Mouse (Mus musculus) CH12.LX (cell line): ENCODE measurements around the gene Tmed1. TPM values are rescaled to one million over a fixed set of nuclear protein-coding genes. Genes with fewer than 3 reads are reported as not detected.

Experiments
- DNase-seq: peaks from one replicate; pipeline ENCODE4 v3.0.0-alpha.2; 2013; ENCODE audit errors: extremely low read depth
- H3K27ac ChIP-seq: 2 replicates; pipeline ENCODE4 v1.5.1; 2012; ENCODE audit warnings: low read depth, mild to moderate bottlenecking, control low read depth, moderate library complexity; ENCODE audit not compliant: insufficient read depth
- H3K27me3 ChIP-seq: replicated peaks from 2 replicates; pipeline ENCODE3; 2012; ENCODE audit warnings: inconsistent platforms
- H3K36me3 ChIP-seq, 2 experiments: replicated peaks in 1 of 2; 2 replicates each; pipeline versions ENCODE3 to v1.6.1; 2012; ENCODE audit warnings: inconsistent platforms in 1 of 2, low read length in 1 of 2, mild to moderate bottlenecking in 1 of 2, mixed read lengths in 1 of 2, moderate library complexity in 1 of 2; ENCODE audit not compliant: control insufficient read depth in 1 of 2, insufficient read depth in 1 of 2
- H3K4me1 ChIP-seq, 2 experiments: 2 replicates each; pipeline ENCODE4 v1.6.1; 2012; ENCODE audit warnings: inconsistent platforms in 1 of 2, moderate library complexity in 1 of 2; ENCODE audit not compliant: insufficient read depth in 2 of 2, control insufficient read depth in 1 of 2
- H3K4me2 ChIP-seq: 2 replicates; pipeline ENCODE4 v1.6.1; 2012; ENCODE audit warnings: low read depth, mild to moderate bottlenecking, control low read depth; ENCODE audit not compliant: poor library complexity, insufficient read depth, severe bottlenecking
- H3K4me3 ChIP-seq, 3 experiments: fragments of 150-350 bp in 1 of 3; sonication (generic) in 1 of 3; replicated peaks in 1 of 3; 2 replicates each; pipeline versions ENCODE3 to v1.5.1; 2011 to 2012; ENCODE audit warnings: low read depth in 2 of 3, low read length in 2 of 3, mild to moderate bottlenecking in 2 of 3, moderate library complexity in 2 of 3, control low read depth in 1 of 3, improper control_type of control experiment in 1 of 3, inconsistent platforms in 1 of 3, mixed read lengths in 1 of 3; ENCODE audit not compliant: poor library complexity in 1 of 3
- H3K79me2 ChIP-seq: replicated peaks from 2 replicates; pipeline ENCODE4 v1.6.1; 2012; ENCODE audit warnings: mild to moderate bottlenecking, moderate library complexity; ENCODE audit not compliant: control insufficient read depth, poor library complexity, insufficient read depth, severe bottlenecking; ENCODE audit errors: extremely low read depth
- H3K9ac ChIP-seq: 2 replicates; pipeline ENCODE4 v1.6.1; 2012; ENCODE audit warnings: low read depth, mild to moderate bottlenecking, control low read depth, moderate library complexity; ENCODE audit not compliant: insufficient read depth
- H3K9me3 ChIP-seq: replicated peaks from 2 replicates; pipeline ENCODE3; 2012; ENCODE audit warnings: low read length, inconsistent platforms, mixed read lengths
- BHLHE40 ChIP-seq: IDR thresholded peaks from 2 replicates; pipeline ENCODE4 v1.6.1; 2011; ENCODE audit warnings: mild to moderate bottlenecking, low read depth, low read length, improper control_type of control experiment
- CTCF ChIP-seq, 2 experiments: IDR thresholded peaks in 1 of 2; conservative IDR thresholded peaks in 1 of 2; 2 replicates each; pipeline ENCODE4 v1.5.1; 2011 to 2012; ENCODE audit warnings: low read depth in 2 of 2, low read length in 2 of 2, improper control_type of control experiment in 1 of 2, inconsistent platforms in 1 of 2, mild to moderate bottlenecking in 1 of 2, moderate library complexity in 1 of 2
- E2F4 ChIP-seq: IDR thresholded peaks from 2 replicates; pipeline ENCODE4 v1.6.1; 2011; ENCODE audit warnings: low read depth, low read length, improper control_type of control experiment; ENCODE audit not compliant: insufficient replicate concordance
- ELF1 ChIP-seq: IDR thresholded peaks from 2 replicates; pipeline ENCODE4 v1.6.1; 2014; ENCODE audit warnings: low read depth, mild to moderate bottlenecking, inconsistent platforms, low read length, improper control_type of control experiment
- HCFC1 ChIP-seq: IDR thresholded peaks from 2 replicates; pipeline ENCODE4 v1.6.1; 2012; ENCODE audit warnings: low read depth, mild to moderate bottlenecking, inconsistent platforms, low read length, improper control_type of control experiment
- IRF4 ChIP-seq: IDR thresholded peaks from 2 replicates; pipeline ENCODE4 v1.6.1; 2014; ENCODE audit warnings: low read depth, mild to moderate bottlenecking, inconsistent platforms, low read length, improper control_type of control experiment
- JUN ChIP-seq: IDR thresholded peaks from 2 replicates; pipeline ENCODE4 v1.6.1; 2011; ENCODE audit warnings: low read depth, mild to moderate bottlenecking, low read length, improper control_type of control experiment, moderate library complexity; ENCODE audit not compliant: insufficient read depth
- JUND ChIP-seq: conservative IDR thresholded peaks from 2 replicates; pipeline ENCODE4 v1.6.1; 2011; ENCODE audit warnings: low read depth, low read length, improper control_type of control experiment
- MAX ChIP-seq: IDR thresholded peaks from 2 replicates; pipeline ENCODE4 v1.6.1; 2011; ENCODE audit warnings: low read length, improper control_type of control experiment
- MEF2A ChIP-seq: IDR thresholded peaks from 2 replicates; pipeline ENCODE4 v1.6.1; 2014; ENCODE audit warnings: low read depth, mild to moderate bottlenecking, inconsistent platforms, low read length, improper control_type of control experiment, borderline replicate concordance
- MXI1 ChIP-seq: IDR thresholded peaks from 2 replicates; pipeline ENCODE4 v1.6.1; 2011; ENCODE audit warnings: mild to moderate bottlenecking, low read depth, low read length, improper control_type of control experiment
- MYC ChIP-seq: IDR thresholded peaks from 2 replicates; pipeline ENCODE4 v1.6.1; 2011; ENCODE audit warnings: low read depth, mild to moderate bottlenecking, improper control_type of control experiment, low read length
- NELFE ChIP-seq: IDR thresholded peaks from 2 replicates; pipeline ENCODE4 v1.6.1; 2011; ENCODE audit warnings: low read depth, low read length, improper control_type of control experiment
- NRF1 ChIP-seq: IDR thresholded peaks from 2 replicates; pipeline ENCODE4 v1.6.1; 2014; ENCODE audit warnings: low read depth, mild to moderate bottlenecking, inconsistent platforms, low read length, improper control_type of control experiment, moderate library complexity
- PAX5 ChIP-seq: IDR thresholded peaks from 2 replicates; pipeline ENCODE4 v1.6.1; 2012; ENCODE audit warnings: low read length, inconsistent platforms, mixed read lengths
- POLR2A ChIP-seq: IDR thresholded peaks from 2 replicates; pipeline ENCODE4 v1.6.1; 2011; ENCODE audit warnings: low read depth, mild to moderate bottlenecking, improper control_type of control experiment, low read length
- POLR2AphosphoS2 ChIP-seq: IDR thresholded peaks from 2 replicates; pipeline ENCODE4 v1.6.1; 2011; ENCODE audit warnings: low read depth, low read length, improper control_type of control experiment
- RAD21 ChIP-seq: IDR thresholded peaks from 2 replicates; pipeline ENCODE4 v1.6.1; 2011; ENCODE audit warnings: low read depth, mild to moderate bottlenecking, low read length, improper control_type of control experiment, moderate library complexity
- RCOR1 ChIP-seq: conservative IDR thresholded peaks from 2 replicates; pipeline ENCODE4 v1.6.1; 2012; ENCODE audit warnings: low read depth, mild to moderate bottlenecking, inconsistent platforms, low read length, improper control_type of control experiment
- SIN3A ChIP-seq: IDR thresholded peaks from 2 replicates; pipeline ENCODE4 v1.6.1; 2012; ENCODE audit warnings: low read length, improper control_type of control experiment, inconsistent platforms
- SMC3 ChIP-seq: IDR thresholded peaks from 2 replicates; pipeline ENCODE4 v1.6.1; 2011; ENCODE audit warnings: low read depth, low read length, improper control_type of control experiment
- TBP ChIP-seq: conservative IDR thresholded peaks from 2 replicates; pipeline ENCODE4 v1.6.1; 2011; ENCODE audit warnings: low read depth, low read length, improper control_type of control experiment
- UBTF ChIP-seq: IDR thresholded peaks from 2 replicates; pipeline ENCODE4 v1.6.1; 2012; ENCODE audit warnings: low read depth, mild to moderate bottlenecking, inconsistent platforms, low read length, improper control_type of control experiment, moderate library complexity
- USF1 ChIP-seq: IDR thresholded peaks from 2 replicates; pipeline ENCODE4 v1.6.1; 2014; ENCODE audit warnings: low read depth, mild to moderate bottlenecking, inconsistent platforms, low read length, improper control_type of control experiment
- USF2 ChIP-seq: conservative IDR thresholded peaks from 2 replicates; pipeline ENCODE4 v1.6.1; 2011; ENCODE audit warnings: low read depth, low read length, improper control_type of control experiment
- ZC3H11A ChIP-seq: IDR thresholded peaks from 2 replicates; pipeline ENCODE4 v1.6.1; 2012; ENCODE audit warnings: low read depth, mild to moderate bottlenecking, inconsistent platforms, low read length, improper control_type of control experiment
- ZKSCAN1 ChIP-seq: IDR thresholded peaks from 2 replicates; pipeline ENCODE4 v1.6.1; 2012; ENCODE audit warnings: low read depth, inconsistent platforms, low read length, improper control_type of control experiment, borderline replicate concordance
- dilution Hi-C: fragments of 300-500 bp; cut with MboI; formaldehyde crosslinking; loops from 2 replicates; pipeline ENCODE4 v1.14.3; 2020; ENCODE audit warnings: low sequenced_read_pairs; ENCODE audit not compliant: extremely low pct_unique_long_range_greater_than_20kb, extremely low pct_ligation_motif_present
- in situ Hi-C: fragments of 300-500 bp; cut with MboI; formaldehyde crosslinking; loops from 3 replicates; pipeline ENCODE4 v1.14.3; 2019; ENCODE audit warnings: low sequenced_read_pairs, low pct_ligation_motif_present, low pct_unique_long_range_greater_than_20kb, mixed read lengths
- polyA plus RNA-seq: library from polyadenylated mRNA; unstranded; fragments of >175 nt; gene quantifications from 2 replicates; pipeline ENCODE4 v1.2.1, GENCODE M21; 2012; ENCODE audit warnings: low read depth; ENCODE audit not compliant: insufficient read length
- total RNA-seq, 2 experiments: library from RNA; depleted of rRNA; stranded (reverse); fragments of 300-350 nt in 1 of 2; fragments of >200 nt in 1 of 2; gene quantifications; 2 replicates each; pipeline ENCODE4 v1.2.3; 2012 to 2014

The Tmed1 gene
- total and polyA plus RNA-seq, 3 experiments = 17.1 to 28.4 (median 25.5) TPM

DNA sequence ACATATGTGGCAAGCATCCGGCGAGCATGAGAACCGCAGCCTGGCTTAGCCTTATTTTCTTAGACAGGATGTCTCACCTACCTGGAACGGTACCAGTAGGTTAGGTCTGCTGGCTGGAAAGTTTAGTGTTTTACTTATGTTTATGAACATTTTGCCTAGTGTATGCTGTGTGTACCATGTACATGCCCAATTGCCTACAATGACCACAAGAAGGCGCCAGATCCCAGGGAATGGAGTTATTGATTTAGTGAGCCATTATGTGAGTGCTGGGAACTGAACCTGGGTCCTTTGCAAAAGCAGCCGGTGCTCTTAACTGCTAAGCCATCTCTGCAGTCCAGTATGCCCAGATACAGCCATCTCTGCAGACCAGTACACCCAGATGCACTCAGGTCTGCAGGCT is 32.3 kb downstream of the Tmed1 start:
- Histone ChIP-seq H3K4me3 (no peak overlapping the region), H3K27ac (no peak overlapping the region)
- TF ChIP-seq RCOR1 = no peak
- peak; percentile 13 to 39; a peak in 3 of 4 replicates for TF ChIP-seq CTCF (conservative IDR thresholded peaks at IDR 0.05 in 1 of 2, IDR thresholded peaks at IDR 0.05 in 1 of 2; ENCODE audit: low read depth in 2 of 2, low read length in 2 of 2)
- TF ChIP-seq RAD21 = peak; percentile 21
- TF ChIP-seq, all 38 proteins: peak for 2
- Histone ChIP-seq H3K36me3 (peaks cover 89 to 95% of the 10 kb centered on the region in 2 experiments), H3K9ac (no peak overlapping the region), H3K27me3 (no peaks in the 10 kb centered on the region), H3K9me3 (peaks cover 10% of the 10 kb centered on the region), H3K79me2 (no peaks in the 10 kb centered on the region), H3K4me2 (no peak overlapping the region), H3K4me1 (no peaks in the 10 kb centered on the region)
- no peak for DNase-seq
- in situ Hi-C loops (no loop called here), dilution Hi-C loops (no loop called here)

GRCm38 (mm10) chr9:21472913-21473312 is 37.1 kb downstream of the Tmed1 start:
- dilution Hi-C loops (no loop called here), in situ Hi-C loops (no loop called here)
- no peak overlapping the region for H3K4me2 ChIP-seq

GRCm38 (mm10) chr9:21469032-21470024 is 40.7 kb downstream of the Tmed1 start:
- Histone ChIP-seq H3K27ac (no peak overlapping the region), H3K9me3 (no peaks in the 10 kb centered on the region), H3K4me3 (no peak overlapping the region), H3K4me2 (no peak overlapping the region), H3K27me3 (no peaks in the 10 kb centered on the region), H3K9ac (no peak overlapping the region), H3K79me2 (no peaks in the 10 kb centered on the region), H3K36me3 (peaks cover 76 to 87% of the 10 kb centered on the region in 2 experiments), H3K4me1 (peaks cover 0 to 7% of the 10 kb centered on the region in 2 experiments; a peak in 2 of 4 replicates)
- dilution Hi-C loops = no loop called here
- peak; percentile 42 for DNase-seq
- in situ Hi-C loops = no loop called here
- no peak for TF ChIP-seq UBTF
- no peak for TF ChIP-seq POLR2A
- TF ChIP-seq SIN3A = no peak
- TF ChIP-seq RCOR1 = no peak
- TF ChIP-seq MYC = 0 out of 2 replicates have a peak, but pooled peaks have one; percentile 18
- peak; percentile 63 for TF ChIP-seq RAD21
- no peak for TF ChIP-seq USF2
- TF ChIP-seq MEF2A = no peak
- no peak for TF ChIP-seq NRF1
- TF ChIP-seq MXI1 = no peak
- no peak for TF ChIP-seq NELFE
- no peak for TF ChIP-seq PAX5
- peak; percentile 27 to 66; a peak in 3 of 4 replicates for TF ChIP-seq CTCF (conservative IDR thresholded peaks at IDR 0.05 in 1 of 2, IDR thresholded peaks at IDR 0.05 in 1 of 2; ENCODE audit: low read depth in 2 of 2, low read length in 2 of 2)
- no peak for TF ChIP-seq JUN
- no peak for TF ChIP-seq TBP
- no peak for TF ChIP-seq E2F4

More at GRCm38 (mm10) chr9:21472913-21473312, 37.1 kb downstream of the Tmed1 start:
- TF ChIP-seq BHLHE40 (no peak), POLR2AphosphoS2 (no peak), ELF1 (no peak), PAX5 (no peak), ZKSCAN1 (no peak), NRF1 (no peak), UBTF (no peak), HCFC1 (no peak), USF1 (no peak), JUND (no peak), IRF4 (no peak), ZC3H11A (no peak), USF2 (no peak), MXI1 (no peak), MAX (no peak), SMC3 (no peak), MYC (no peak), TBP (no peak)
- Histone ChIP-seq H3K4me1 (0 out of 4 replicates have a peak, but pooled peaks cover 0 to 2% of the 10 kb centered on the region in 2 experiments), H3K27me3 (no peaks in the 10 kb centered on the region), H3K9me3 (peaks cover 8% of the 10 kb centered on the region), H3K79me2 (no peaks in the 10 kb centered on the region), H3K27ac (no peak overlapping the region), H3K9ac (no peak overlapping the region), H3K36me3 (peaks cover 88 to 92% of the 10 kb centered on the region in 2 experiments), H3K4me3 (no peak overlapping the region)
- no peak for DNase-seq
